Mouse (Mus musculus): ENCODE measurements at regions not wholly inside any gene's neighbourhood (a gene's known extent, or its start where the extent isn't known, plus 50 kb on each side); places are given as distances from the start of the nearest gene placed in this dataset.

GRCm38 (mm10) chr3:128226930-128227585 lies 330.9 kb upstream of the Fam241a start:
- DNase-seq (ENCODE audit: low read depth, low spot score), result no peak

- no peak for DNase-seq (ENCODE audit: low read depth, low spot score)
Measured at GRCm38 (mm10) chr3:128226503-128226902, 330.4 kb upstream of the Fam241a start.

DNA sequence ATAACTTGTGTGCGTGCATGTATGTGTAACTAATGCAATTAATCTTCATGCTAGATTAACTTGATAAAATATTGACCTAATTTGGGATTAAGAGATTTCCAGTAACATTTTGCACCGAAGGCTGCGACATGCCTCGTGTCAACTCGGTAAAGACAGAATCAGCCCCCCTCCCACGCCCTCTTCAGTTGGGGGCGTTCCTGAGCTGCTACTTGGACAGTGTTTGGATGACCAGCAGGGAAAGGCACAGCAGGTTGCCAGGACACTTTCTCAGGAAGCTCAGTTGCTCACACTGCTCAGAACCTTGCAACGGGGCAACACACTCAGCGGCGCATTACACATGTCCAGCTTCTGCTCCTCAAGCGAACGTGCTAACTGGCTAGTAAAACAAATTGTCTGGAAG lies 326.2 kb upstream of the Fam241a start:
- DNase-seq (ENCODE audit: low read depth, low spot score), result peak; percentile 9

DNA sequence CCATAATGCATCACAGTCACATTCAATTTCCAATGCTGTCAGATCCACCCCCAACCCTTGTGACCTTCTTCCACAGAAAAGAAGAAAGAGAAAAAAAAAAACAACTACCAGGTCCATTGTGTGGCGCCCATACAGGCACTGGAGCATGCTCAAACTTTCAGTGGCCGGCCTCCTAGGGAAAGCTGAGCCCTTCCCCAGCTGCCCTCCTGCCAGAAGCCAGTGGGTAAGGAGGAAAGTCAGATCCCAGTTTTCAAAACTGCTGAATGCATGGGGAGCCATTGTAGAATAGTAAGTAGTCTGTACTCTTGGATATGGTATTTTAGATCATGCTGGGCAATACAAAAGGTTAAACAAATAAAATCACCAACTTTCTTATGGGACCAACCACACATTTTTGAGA lies 325.5 kb upstream of the Fam241a start:
- no peak for DNase-seq (ENCODE audit: low read depth, low spot score)

DNA sequence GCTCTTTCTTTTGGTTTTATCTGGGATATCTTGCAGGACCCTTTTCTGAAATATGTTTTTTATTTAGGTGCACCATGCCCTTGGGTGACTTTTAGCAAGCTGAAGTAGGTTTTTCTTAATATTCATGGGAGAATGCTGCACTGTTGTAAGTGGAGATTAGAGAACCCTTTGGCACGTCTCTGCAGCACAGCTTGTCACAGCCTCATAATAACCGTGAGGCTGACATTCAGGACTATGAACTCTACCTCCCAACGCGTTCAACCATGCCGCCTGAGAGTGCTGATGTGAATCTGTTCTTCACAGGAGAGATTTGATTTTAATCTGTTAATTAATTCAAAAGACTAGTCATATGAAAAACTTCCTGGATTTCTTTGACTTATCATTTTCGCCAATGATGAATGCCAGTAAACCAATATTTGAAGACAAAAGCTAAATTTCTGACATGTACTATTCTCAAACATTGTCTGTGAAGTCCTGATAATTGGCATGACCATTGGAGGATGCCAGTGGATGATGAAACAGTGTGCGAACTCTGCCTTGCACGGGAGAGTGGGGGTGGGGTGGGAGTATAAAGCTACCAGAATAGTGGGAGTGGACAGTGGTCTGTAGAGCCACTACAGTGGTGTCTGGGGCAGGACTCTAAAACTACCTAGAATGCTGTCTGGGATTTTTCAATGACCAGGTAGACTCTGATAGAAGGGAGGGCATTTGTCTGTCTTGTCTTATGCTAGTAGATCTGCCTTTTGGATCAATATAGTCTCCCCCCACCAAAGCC lies 324.8 kb upstream of the Fam241a start:
- no peak for DNase-seq (ENCODE audit: low read depth, low spot score)

GRCm38 (mm10) chr3:128217765-128218415 lies 321.8 kb upstream of the Fam241a start:
- DNase-seq (ENCODE audit: low read depth, low spot score), result no peak

GRCm38 (mm10) chr3:128212256-128212655 lies 316.1 kb upstream of the Fam241a start:
- DNase-seq (ENCODE audit: low read depth, low spot score), result no peak

DNA sequence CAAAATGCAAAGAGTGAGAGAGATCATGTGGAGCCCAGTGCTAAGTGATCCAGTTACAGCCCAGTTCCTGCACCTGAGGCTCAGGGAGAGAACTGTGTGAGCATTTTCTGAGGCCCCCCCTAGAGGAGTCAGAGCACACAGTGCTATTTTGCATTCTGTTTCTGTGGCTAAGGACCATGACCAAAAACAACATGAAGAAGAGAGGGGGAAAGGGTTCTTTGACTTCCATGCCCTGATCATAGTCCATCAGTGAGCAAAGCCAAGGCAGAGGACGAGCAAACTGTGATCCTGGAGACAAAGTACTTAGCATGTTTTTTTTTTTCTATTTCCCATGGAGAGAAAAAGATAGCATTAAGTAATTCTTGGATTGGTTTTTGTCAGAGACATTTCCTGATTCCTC lies 314.5 kb upstream of the Fam241a start:
- DNase-seq (ENCODE audit: low read depth, low spot score), result no peak

DNA sequence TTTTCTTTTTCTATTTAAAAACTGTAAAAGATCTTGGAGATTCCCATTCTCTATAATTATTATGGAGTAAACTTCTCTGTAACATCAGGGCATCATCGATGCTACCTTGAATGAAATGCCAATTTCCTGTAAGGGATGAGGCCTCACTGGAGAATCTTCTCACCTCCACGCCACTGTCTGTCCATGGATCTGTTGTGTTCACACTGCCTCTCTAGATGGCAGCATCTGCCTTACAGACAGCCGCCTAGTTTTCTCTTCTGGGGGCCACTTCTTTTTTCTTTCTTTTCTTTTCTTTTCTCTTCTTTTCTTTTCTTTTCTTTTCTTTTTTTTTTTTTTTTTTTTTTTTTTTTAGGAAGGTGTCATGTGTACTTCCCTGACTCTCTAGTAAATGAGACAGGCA lies 310.8 kb upstream of the Fam241a start:
- DNase-seq (ENCODE audit: low read depth, low spot score), result no peak

- DNase-seq (ENCODE audit: low read depth, low spot score), result no peak
Measured at GRCm38 (mm10) chr3:128206483-128206882, 310.4 kb upstream of the Fam241a start.

- no peak for DNase-seq (ENCODE audit: low read depth, low spot score)
Measured at GRCm38 (mm10) chr3:128200574-128201235, 304.6 kb upstream of the Fam241a start.

- no peak for DNase-seq (ENCODE audit: low read depth, low spot score)
Measured at GRCm38 (mm10) chr3:128199466-128199865, 303.3 kb upstream of the Fam241a start.

GRCm38 (mm10) chr3:128192046-128192800 lies 296.1 kb upstream of the Fam241a start:
- DNase-seq (ENCODE audit: low read depth, low spot score), result no peak

DNA sequence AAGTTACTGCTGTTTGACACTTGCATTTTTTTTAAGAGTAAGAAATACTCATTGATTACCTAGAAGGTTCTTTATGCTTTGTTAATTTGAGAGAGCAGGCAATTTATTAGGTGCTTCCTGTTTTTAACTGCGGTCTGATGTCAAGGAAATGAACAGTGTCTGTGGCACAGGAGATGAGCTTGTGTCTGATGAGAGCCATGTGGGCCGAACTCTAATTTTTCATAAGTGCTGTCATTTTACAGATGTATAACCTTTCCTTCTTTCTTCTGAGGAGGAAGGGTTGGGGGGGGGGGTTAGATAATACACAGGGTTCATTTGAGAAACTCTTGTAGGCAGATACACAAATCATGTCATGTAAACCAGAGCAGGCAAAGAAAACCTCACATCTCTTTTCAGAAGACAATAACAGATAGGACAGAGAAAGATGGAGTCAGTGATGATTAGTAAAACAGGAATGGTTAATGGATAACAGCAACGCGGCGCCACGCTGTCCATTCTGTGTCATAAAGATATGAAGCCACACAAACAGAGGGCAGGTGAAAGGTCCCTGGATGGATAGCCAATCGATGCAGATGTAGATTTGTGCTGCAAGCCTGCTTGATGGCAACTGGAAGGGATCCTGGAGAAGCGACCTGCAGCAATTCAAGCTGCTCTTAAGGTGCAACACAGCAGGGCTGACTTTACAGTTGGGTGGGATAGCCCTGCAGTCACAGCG lies 291.4 kb upstream of the Fam241a start:
- DNase-seq (ENCODE audit: low read depth, low spot score), result no peak

- DNase-seq (ENCODE audit: low read depth, low spot score), result no peak
Measured at GRCm38 (mm10) chr3:128186278-128186677, 290.2 kb upstream of the Fam241a start.

DNA sequence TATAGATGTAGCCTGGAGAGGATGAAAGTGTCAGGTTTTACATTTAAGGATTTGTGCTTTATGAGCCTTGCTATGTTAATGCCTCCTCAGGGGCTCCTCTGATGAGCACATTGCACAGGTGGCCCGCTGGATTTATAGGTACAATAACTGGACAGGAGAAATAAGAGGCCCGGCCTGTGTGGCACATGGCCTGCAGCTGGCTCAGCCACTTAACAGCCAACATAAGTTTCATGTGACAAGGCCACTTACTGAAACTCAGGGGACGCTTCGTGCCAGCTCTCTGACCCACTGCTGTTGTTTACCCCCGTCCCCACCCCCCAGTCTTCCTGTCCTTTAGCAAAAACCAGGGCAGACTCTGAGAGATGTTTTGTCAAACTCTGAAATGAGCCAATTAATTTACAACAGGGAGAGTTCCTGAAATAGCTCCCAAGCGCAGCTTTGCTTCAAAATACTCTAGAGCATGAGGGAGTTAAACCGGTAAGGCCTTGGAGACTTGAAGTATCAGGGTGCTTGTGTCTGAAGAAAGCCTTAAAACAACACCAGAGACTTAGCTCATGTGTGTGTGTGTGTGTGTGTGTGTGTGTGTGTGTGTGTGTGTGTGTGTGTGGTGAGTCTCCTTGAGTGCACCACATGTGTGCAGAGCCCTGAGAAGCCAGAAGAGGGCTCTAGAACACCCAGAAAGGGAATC lies 285.2 kb upstream of the Fam241a start:
- DNase-seq (ENCODE audit: low read depth, low spot score), result peak; percentile 44

- DNase-seq (ENCODE audit: low read depth, low spot score), result no peak
Measured at GRCm38 (mm10) chr3:128149216-128149615, 253.1 kb upstream of the Fam241a start.

- no peak for DNase-seq (ENCODE audit: low read depth, low spot score)
Measured at GRCm38 (mm10) chr3:128145329-128145728, 249.2 kb upstream of the Fam241a start.

DNA sequence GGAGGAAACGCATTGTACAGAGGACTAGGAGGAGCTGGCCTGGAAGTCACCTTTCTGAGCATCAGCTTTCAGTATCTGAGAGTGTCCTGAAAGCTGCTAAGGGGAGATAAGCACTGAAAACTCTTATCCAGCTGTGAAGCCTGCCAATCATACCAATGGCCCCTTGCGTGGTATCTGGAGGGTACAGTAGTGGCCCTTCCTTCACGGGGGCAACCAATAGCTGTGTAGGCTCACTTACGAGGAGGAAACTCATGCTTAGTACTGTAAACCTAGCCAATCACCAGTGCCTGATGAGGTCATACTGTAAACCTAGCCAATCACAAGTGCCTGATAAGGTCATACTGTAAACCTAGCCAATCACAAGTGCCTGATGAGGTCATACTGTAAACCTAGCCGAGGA lies 231.7 kb upstream of the Fam241a start:
- DNase-seq (ENCODE audit: low read depth, low spot score), result no peak

DNA sequence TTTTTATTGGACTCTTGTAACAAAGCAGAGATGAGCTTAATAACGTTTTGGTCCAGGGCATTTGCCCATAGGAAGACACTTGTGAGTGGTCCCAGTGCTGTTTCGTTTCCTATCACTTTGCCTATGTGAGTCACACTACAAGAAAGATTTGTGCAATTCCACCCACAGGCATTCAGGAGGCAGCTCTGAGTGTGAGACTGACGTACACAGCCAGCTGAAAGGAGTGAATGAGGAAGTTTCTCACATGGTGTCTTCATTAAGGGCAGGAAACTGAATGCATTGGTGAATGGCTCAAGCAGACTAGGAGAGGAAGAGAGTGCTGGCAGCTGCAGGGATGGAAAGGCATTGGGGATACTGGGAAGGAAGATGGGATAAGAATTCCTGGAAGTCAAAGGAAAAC lies 230.5 kb upstream of the Fam241a start:
- no peak for DNase-seq (ENCODE audit: low read depth, low spot score)
